Mouse (Mus musculus): ENCODE results near the gene Pank4. TPM values are rescaled to one million over a fixed set of nuclear protein-coding genes. Genes with fewer than 3 reads are reported as not detected.

The Pank4 gene
- total and polyA plus RNA-seq, 2 experiments from 2014 or later, result 27.3 to 36.7 TPM

DNA sequence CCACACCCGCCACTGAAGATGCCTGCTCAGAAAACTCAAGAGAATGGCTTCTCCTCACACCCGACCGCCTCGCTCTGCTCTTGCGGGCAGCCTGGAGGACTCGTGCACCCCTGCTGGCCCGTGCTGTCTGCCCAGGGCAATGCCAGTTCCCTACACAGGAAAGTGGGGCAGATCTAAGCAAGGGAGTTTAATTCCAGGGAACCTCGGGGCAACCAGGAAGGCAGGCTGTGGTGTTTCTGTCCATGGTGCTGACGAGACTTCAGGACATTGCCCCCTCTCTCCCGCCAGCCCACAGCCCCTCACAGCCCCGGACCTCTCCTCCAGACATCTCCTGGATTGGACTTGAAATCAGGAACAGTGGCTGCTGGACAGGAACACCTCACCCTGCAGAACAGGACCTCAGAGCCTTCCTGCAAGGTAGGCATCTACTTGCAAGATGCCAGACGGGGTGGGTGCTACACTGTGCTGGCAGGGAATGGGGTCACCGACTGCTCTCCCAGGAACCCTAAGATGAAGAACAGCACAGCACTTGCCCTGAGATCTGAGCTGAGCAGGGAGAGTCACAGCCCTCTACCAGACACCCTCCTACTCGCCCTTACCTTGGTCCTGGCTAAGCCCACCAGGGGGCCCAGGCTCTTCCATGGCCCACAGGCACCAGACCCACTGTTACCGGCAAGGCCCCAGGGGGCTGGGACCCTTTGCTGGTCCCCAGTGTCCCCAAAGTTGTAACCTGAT is 54.8 kb downstream of the Pank4 start:
- TF ChIP-seq CTCF (IDR thresholded peaks at IDR 0.05), result no peak
- peak overlapping the region; percentile 32; the same call in 1 of the 2 replicates for H3K4me2 ChIP-seq (ENCODE audit: low read depth, low read length, poor library complexity, severe bottlenecking)
- 0 out of 2 replicates have a peak overlapping the region, but pooled peaks have one; percentile 2 for H3K9ac ChIP-seq (replicated peaks; ENCODE audit: low read length, poor library complexity, severe bottlenecking)
- H3K4me1 ChIP-seq (ENCODE audit: insufficient read depth, low read length), result peaks cover 12% of the 10 kb centered on the region; the same call in 1 of the 2 replicates
- no peaks in the 10 kb centered on the region for H3K27me3 ChIP-seq (ENCODE audit: insufficient read depth, low read length)
- H3K36me3 ChIP-seq (ENCODE audit: insufficient read depth, low read length), result no peaks in the 10 kb centered on the region
- 19% methylated on average over 15 of the region's 15 CpGs for WGBS
- no peak for DNase-seq (ENCODE audit: low spot score)
- no peak overlapping the region for H3K27ac ChIP-seq (ENCODE audit: low read depth, low read length)
- H3K4me3 ChIP-seq (ENCODE audit: low read depth, low read length), result peak overlapping the region; percentile 5; the same call in 1 of the 2 replicates
- no peaks in the 10 kb centered on the region for H3K9me3 ChIP-seq (ENCODE audit: low read length)
- ATAC-seq (ENCODE audit: low FRiP score), result peak; percentile 52; the same call in 1 of the 2 replicates

DNA sequence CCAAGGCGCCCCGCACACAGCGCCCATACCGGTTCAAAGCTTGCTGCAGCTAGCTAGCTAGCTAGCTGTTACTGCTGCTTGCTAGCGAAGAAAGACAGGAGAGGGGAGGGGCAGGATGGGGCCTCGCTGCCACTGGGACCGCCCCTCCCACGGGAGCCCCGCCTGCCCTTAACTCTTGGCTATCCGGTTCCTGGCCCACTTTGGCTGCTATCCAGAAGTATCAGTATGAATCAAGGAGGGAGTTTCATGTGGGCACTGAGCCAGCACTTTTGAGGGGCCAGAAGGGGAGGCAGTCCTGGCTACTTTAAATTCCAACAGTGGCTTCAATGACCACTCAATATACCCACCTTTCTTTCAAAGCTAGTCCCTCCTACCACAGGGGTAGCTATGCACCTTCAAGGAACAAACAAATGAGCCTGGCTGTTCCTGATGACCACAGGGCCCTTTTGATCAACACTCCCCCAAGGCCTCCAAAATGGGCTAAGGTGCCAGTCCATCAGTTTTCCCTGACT is 55.5 kb downstream of the Pank4 start:
- Histone ChIP-seq H3K4me1 (ENCODE audit: insufficient read depth, low read length) (peaks cover 15% of the 10 kb centered on the region; the same call in 1 of the 2 replicates), H3K4me2 (ENCODE audit: low read depth, low read length, poor library complexity, severe bottlenecking) (peak overlapping the region; percentile 32; the same call in 1 of the 2 replicates), H3K9ac (replicated peaks; ENCODE audit: low read length, poor library complexity, severe bottlenecking) (0 out of 2 replicates have a peak overlapping the region, but pooled peaks have one; percentile 2), H3K27ac (ENCODE audit: low read depth, low read length) (no peak overlapping the region), H3K9me3 (ENCODE audit: low read length) (no peaks in the 10 kb centered on the region), H3K27me3 (ENCODE audit: insufficient read depth, low read length) (no peaks in the 10 kb centered on the region), H3K4me3 (ENCODE audit: low read depth, low read length) (peak overlapping the region; percentile 5; the same call in 1 of the 2 replicates), H3K36me3 (ENCODE audit: insufficient read depth, low read length) (no peaks in the 10 kb centered on the region)
- peak; percentile 24; the same call in 1 of the 2 replicates for ATAC-seq (ENCODE audit: low FRiP score)
- WGBS, result 1% methylated on average over 10 of the region's 10 CpGs
- peak; percentile 67 for DNase-seq (ENCODE audit: low spot score)
- TF ChIP-seq CTCF (IDR thresholded peaks at IDR 0.05), result no peak

DNA sequence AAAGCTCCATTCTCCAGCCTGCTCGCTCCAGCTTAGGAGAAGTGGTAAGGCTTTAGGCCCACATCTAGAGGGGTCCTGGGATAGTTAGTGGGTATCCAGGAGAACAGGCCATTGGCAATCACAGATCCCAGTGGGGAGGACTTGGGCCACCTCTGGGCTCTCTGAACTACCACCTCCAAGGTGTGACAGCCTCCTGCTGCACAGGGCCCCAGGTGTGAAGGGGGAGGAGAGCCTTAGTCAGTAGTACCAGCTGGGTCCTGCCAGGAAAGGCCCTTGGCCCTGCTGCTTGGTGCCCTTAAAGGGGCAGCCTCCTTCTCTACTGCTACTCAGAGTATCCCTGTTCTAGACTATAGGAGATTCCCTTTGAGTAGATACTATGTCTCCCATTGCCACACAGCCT is 56.2 kb downstream of the Pank4 start:
- H3K4me1 ChIP-seq (ENCODE audit: insufficient read depth, low read length), result peaks cover 12% of the 10 kb centered on the region

GRCm38 (mm10) chr4:155020813-155021212 is 56.9 kb downstream of the Pank4 start:
- H3K36me3 ChIP-seq (ENCODE audit: insufficient read depth, low read length), result no peaks in the 10 kb centered on the region
- H3K9me3 ChIP-seq (ENCODE audit: low read length), result no peaks in the 10 kb centered on the region
- no peaks in the 10 kb centered on the region for H3K27me3 ChIP-seq (ENCODE audit: insufficient read depth, low read length)
- no peak overlapping the region for H3K4me3 ChIP-seq (ENCODE audit: low read depth, low read length)
- no peak overlapping the region for H3K4me2 ChIP-seq (ENCODE audit: low read depth, low read length, poor library complexity, severe bottlenecking)
- TF ChIP-seq CTCF (IDR thresholded peaks at IDR 0.05), result no peak
- ATAC-seq (ENCODE audit: low FRiP score) (no peak), DNase-seq (ENCODE audit: low spot score) (no peak)
- WGBS, result 32% methylated on average over 9 of the region's 9 CpGs
- peaks cover 12% of the 10 kb centered on the region for H3K4me1 ChIP-seq (ENCODE audit: insufficient read depth, low read length)
- no peak overlapping the region for H3K27ac ChIP-seq (ENCODE audit: low read depth, low read length)
- no peak overlapping the region for H3K9ac ChIP-seq (replicated peaks; ENCODE audit: low read length, poor library complexity, severe bottlenecking)

More for the DNA sequence above, 56.2 kb downstream of the Pank4 start:
- Histone ChIP-seq H3K27me3 (ENCODE audit: insufficient read depth, low read length) (no peaks in the 10 kb centered on the region), H3K4me2 (ENCODE audit: low read depth, low read length, poor library complexity, severe bottlenecking) (no peak overlapping the region), H3K9ac (replicated peaks; ENCODE audit: low read length, poor library complexity, severe bottlenecking) (no peak overlapping the region), H3K27ac (ENCODE audit: low read depth, low read length) (no peak overlapping the region), H3K36me3 (ENCODE audit: insufficient read depth, low read length) (no peaks in the 10 kb centered on the region), H3K4me3 (ENCODE audit: low read depth, low read length) (no peak overlapping the region), H3K9me3 (ENCODE audit: low read length) (no peaks in the 10 kb centered on the region)
- DNase-seq (ENCODE audit: low spot score) (no peak), ATAC-seq (ENCODE audit: low FRiP score) (no peak)
- TF ChIP-seq CTCF (IDR thresholded peaks at IDR 0.05), result no peak
- 86% methylated on average over 1 of the region's 1 CpGs for WGBS

DNA sequence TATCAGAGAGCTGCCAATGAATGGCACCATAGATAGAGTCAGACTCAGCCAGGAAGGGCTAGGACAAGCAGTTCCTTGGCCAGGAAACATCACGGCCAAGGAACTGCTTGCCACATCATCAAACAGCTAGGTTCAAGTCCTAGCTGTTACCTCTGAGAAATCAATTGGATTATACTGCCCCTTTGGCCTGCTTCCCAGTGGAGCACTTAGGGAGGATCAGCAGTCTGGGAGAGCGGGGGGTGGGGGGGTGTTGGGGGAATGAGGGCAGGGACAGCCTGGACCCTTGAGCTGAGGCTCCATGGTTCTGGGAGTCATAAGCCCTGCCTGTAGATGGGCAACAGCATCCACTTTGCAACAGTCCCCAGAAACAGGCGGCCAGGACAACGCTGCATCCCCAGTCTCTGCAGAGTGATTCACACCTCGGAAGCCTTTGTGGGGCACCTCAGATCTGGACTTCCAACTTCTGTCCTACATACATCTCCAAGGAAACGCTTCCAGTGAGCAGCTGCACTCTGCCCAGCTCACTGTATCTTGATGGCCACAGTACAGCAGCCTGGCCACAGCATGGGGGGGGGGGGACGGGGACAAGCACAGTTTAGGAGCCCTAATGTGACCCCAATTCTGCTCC is 58.4 kb downstream of the Pank4 start:
- Histone ChIP-seq H3K27ac (ENCODE audit: low read depth, low read length) (no peak overlapping the region), H3K27me3 (ENCODE audit: insufficient read depth, low read length) (no peaks in the 10 kb centered on the region), H3K9me3 (ENCODE audit: low read length) (no peaks in the 10 kb centered on the region), H3K36me3 (ENCODE audit: insufficient read depth, low read length) (no peaks in the 10 kb centered on the region), H3K4me2 (ENCODE audit: low read depth, low read length, poor library complexity, severe bottlenecking) (no peak overlapping the region), H3K9ac (replicated peaks; ENCODE audit: low read length, poor library complexity, severe bottlenecking) (no peak overlapping the region), H3K4me1 (ENCODE audit: insufficient read depth, low read length) (peaks cover 10% of the 10 kb centered on the region), H3K4me3 (ENCODE audit: low read depth, low read length) (no peak overlapping the region)
- no peak for DNase-seq (ENCODE audit: low spot score)
- 73% methylated on average over 7 of the region's 7 CpGs for WGBS
- no peak for ATAC-seq (ENCODE audit: low FRiP score)
- TF ChIP-seq CTCF (IDR thresholded peaks at IDR 0.05), result no peak
